In genomic region chr3:53033448-53033847, GRCm38 (mm10) we compare ENCODE assay signal across 8 mouse cellular contexts. TPM values are rescaled to one million over a fixed set of nuclear protein-coding genes. Genes with fewer than 3 reads are reported as not detected.
DNase-seq lines count a peak whose midpoint lies in the region; ATAC-seq and TF ChIP-seq lines count a peak whose summit lies in the region.

No protein-coding gene starts in this region.

- intact Hi-C loops in heart, adult 2 months (cut with DNase I) = loop anchor here (2.0 kb wide), 1 partner anchor 213 kb away; no protein-coding TSS in a partner anchor

- no peak for DNase-seq in heart, adult 2 months
- DNase-seq in heart, adult 11 months = no peak
- DNase-seq in thymus, adult 2 months = peak; percentile 23
- DNase-seq in thymus, adult 18-20 months = no peak
- DNase-seq in induced T-regulatory cell, adult 2 months (ENCODE audit: low read depth) = peak; percentile 30
- DNase-seq in stomach, postnatal 0 days (ENCODE audit: low spot score) = no peak
- no peak for DNase-seq in adrenal gland, adult 8-10 months
- DNase-seq in liver = no peak

- ATAC-seq in stomach, postnatal 0 days (ENCODE audit: low FRiP score, low TSS enrichment) = no peak

- no peak overlapping the region for H3K4me2 ChIP-seq in stomach, postnatal 0 days (replicated peaks; ENCODE audit: low read depth)

- H3K36me3 ChIP-seq in heart, adult 2 months (ENCODE audit: control insufficient read depth, insufficient read depth, low read length) = no peaks in the 10 kb centered on the region
- no peaks in the 10 kb centered on the region for H3K36me3 ChIP-seq in thymus, adult 2 months (ENCODE audit: control insufficient read depth, insufficient read depth, low read length)
- H3K36me3 ChIP-seq in stomach, postnatal 0 days (ENCODE audit: control insufficient read depth, insufficient read depth, low read length) = no peaks in the 10 kb centered on the region

- H3K9me3 ChIP-seq in stomach, postnatal 0 days (ENCODE audit: control insufficient read depth, low read length) = no peaks in the 10 kb centered on the region

- no peak overlapping the region for H3K4me3 ChIP-seq in heart, adult 2 months
- H3K4me3 ChIP-seq in thymus, adult 2 months (ENCODE audit: control insufficient read depth, insufficient read depth, low read length) = no peak overlapping the region
- no peak overlapping the region for H3K4me3 ChIP-seq in stomach, postnatal 0 days (ENCODE audit: low read depth, low read length)

- H3K4me1 ChIP-seq in heart, adult 2 months (ENCODE audit: control insufficient read depth, insufficient read depth, low read length) = no peaks in the 10 kb centered on the region
- peaks cover 21% of the 10 kb centered on the region for H3K4me1 ChIP-seq in thymus, adult 2 months (replicated peaks; ENCODE audit: control insufficient read depth, insufficient read depth, low read length)
- no peaks in the 10 kb centered on the region for H3K4me1 ChIP-seq in stomach, postnatal 0 days (replicated peaks; ENCODE audit: control insufficient read depth, insufficient read depth)

- no peak overlapping the region for H3K27ac ChIP-seq in heart, adult 2 months
- no peak overlapping the region for H3K27ac ChIP-seq in thymus, adult 2 months (ENCODE audit: control insufficient read depth, insufficient read depth, low read length)
- no peak overlapping the region for H3K27ac ChIP-seq in stomach, postnatal 0 days (replicated peaks)

- 17% methylated on average over 3 of the region's 3 CpGs for WGBS in heart, adult 2 months
- 18% methylated on average over 3 of the region's 3 CpGs for WGBS in thymus, adult 2 months
- 23% methylated on average over 3 of the region's 3 CpGs for WGBS in stomach, postnatal 0 days

- TF ChIP-seq EP300 in heart, adult 2 months (IDR thresholded peaks at IDR 0.05; ENCODE audit: insufficient read depth, low read depth, low read length) = no peak
- TF ChIP-seq EP300 in stomach, postnatal 0 days (optimal IDR thresholded peaks at IDR 0.05) = no peak

- no peaks in the 10 kb centered on the region for H3K27me3 ChIP-seq in heart, adult 2 months (ENCODE audit: control insufficient read depth, insufficient read depth, low read length)
- no peaks in the 10 kb centered on the region for H3K27me3 ChIP-seq in thymus, adult 2 months (ENCODE audit: control insufficient read depth, insufficient read depth, low read length)
- no peaks in the 10 kb centered on the region for H3K27me3 ChIP-seq in stomach, postnatal 0 days (ENCODE audit: control insufficient read depth, insufficient read depth, low read length)

- H3K9ac ChIP-seq in heart, adult 2 months (ENCODE audit: low read depth, low read length) = no peak overlapping the region
- H3K9ac ChIP-seq in stomach, postnatal 0 days (ENCODE audit: low read length) = no peak overlapping the region

- H3K79me2 ChIP-seq in heart, adult 2 months (replicated peaks; ENCODE audit: control insufficient read depth, insufficient read depth, low read length) = no peaks in the 10 kb centered on the region

- TF ChIP-seq CTCF in heart, adult 2 months (IDR thresholded peaks at IDR 0.05) = peak; percentile 81
- no peak for TF ChIP-seq CTCF in thymus, adult 2 months (IDR thresholded peaks at IDR 0.05; ENCODE audit: borderline replicate concordance, control insufficient read depth, extremely low read depth, insufficient read depth, low read length, poor library complexity)
- TF ChIP-seq CTCF in stomach, postnatal 0 days (IDR thresholded peaks at IDR 0.05; ENCODE audit: low read depth) = peak; percentile 82

- no peak for TF ChIP-seq POLR2A in heart, adult 2 months (IDR thresholded peaks at IDR 0.05; ENCODE audit: insufficient read depth, low read depth, low read length)
- no peak for TF ChIP-seq POLR2A in thymus, adult 2 months (IDR thresholded peaks at IDR 0.05; ENCODE audit: control insufficient read depth, extremely low read depth, insufficient read depth, low read length, poor library complexity)

RNA-seq across cellular contexts. Expression of gene Lhfp, which starts 7.9 kb away (rescaled TPM):
- total RNA-seq in heart, adult 2 months (2021) = 10 to 100 TPM; 51.4 to 53.5 TPM
- polyA plus RNA-seq in heart, adult 2 months (2012; rRNA removed) = 79.4 and 143 TPM in 2 replicates
- 10.5 and 18.7 TPM in 2 replicates for polyA plus RNA-seq in thymus, adult 2 months (2012; rRNA removed)
- 37.4 and 39.3 TPM in 2 replicates for polyA plus RNA-seq in stomach, postnatal 0 days (2015; fragmentation: Nextera tagmentation; extraction: Ambion mirVana)
- total RNA-seq in adrenal gland, adult 8-10 months (2022) = 10 to 100 TPM; 17.4 to 26.7 (median 23.4) TPM

RNA-seq across cellular contexts. Expression of gene Cog6, which starts 16.4 kb away (rescaled TPM):
- total RNA-seq in heart, adult 2 months (2021) = 10 to 100 TPM; 48.3 to 59.6 TPM
- polyA plus RNA-seq in heart, adult 2 months (2012; rRNA removed) = 37.1 and 61.5 TPM in 2 replicates
- polyA plus RNA-seq in thymus, adult 2 months (2012; rRNA removed) = 22.3 and 26.8 TPM in 2 replicates
- 25.1 and 25.7 TPM in 2 replicates for polyA plus RNA-seq in stomach, postnatal 0 days (2015; fragmentation: Nextera tagmentation; extraction: Ambion mirVana)
- total RNA-seq in adrenal gland, adult 8-10 months (2022) = 10 to 100 TPM; 31.3 to 38.8 (median 38.1) TPM

Comparison
In these comparisons a context has a peak if more than half of its experiments do, and no peak if none do; other contexts are left out.
1. DNase-seq: peak in thymus, adult 2 months (single experiment) and induced T-regulatory cell, adult 2 months (single experiment); none in heart, adult 2 months (0 of 2), heart, adult 11 months (single experiment), thymus, adult 18-20 months (0 of 2), stomach, postnatal 0 days (single experiment), adrenal gland, adult 8-10 months (single experiment) and liver (single experiment).